Mouse (Mus musculus): ENCODE measurements around the gene Mlst8.

GRCm38 (mm10) chr17:24473612-24474275 lies 5.1 kb downstream of the Mlst8 start, which contains the start of gene Bricd5:
- TF ChIP-seq CTCF (IDR thresholded peaks at IDR 0.05; ENCODE audit: low read depth), result no peak
- TF ChIP-seq EP300 (IDR thresholded peaks at IDR 0.05; ENCODE audit: low read depth), result no peak

All from liver, embryonic 14.5 days (tissue).